Mouse (Mus musculus): ENCODE results near the gene Maff.

Maff gene

GRCm38 (mm10) chr15:79346051-79346793 lies at the start of gene Maff:
Gene Maff (plus strand): TSS chr15:79346621.
- no peak for DNase-seq (ENCODE audit: low spot score in 2 of 2)

- DNase-seq (ENCODE audit: low spot score in 2 of 2), result no peak
These were observed 47.9 kb upstream of the Maff start for GRCm38 (mm10) chr15:79298553-79298952.

- no peak for DNase-seq (ENCODE audit: low spot score in 2 of 2)
These were observed 46.8 kb upstream of the Maff start for GRCm38 (mm10) chr15:79299563-79300155.

- DNase-seq (ENCODE audit: low spot score in 2 of 2), result no peak
These were observed 42.7 kb upstream of the Maff start for GRCm38 (mm10) chr15:79303725-79304124.

- no peak for DNase-seq (ENCODE audit: low spot score in 2 of 2)
These were observed 41.6 kb upstream of the Maff start for GRCm38 (mm10) chr15:79304832-79305231.

- peak in 1 of 2 experiments; percentile 22 for DNase-seq (ENCODE audit: low spot score in 2 of 2)
These were observed 40.3 kb upstream of the Maff start for GRCm38 (mm10) chr15:79306043-79306637.

GRCm38 (mm10) chr15:79307861-79308260 lies 38.6 kb upstream of the Maff start:
- DNase-seq (ENCODE audit: low spot score in 2 of 2), result no peak

- no peak for DNase-seq (ENCODE audit: low spot score in 2 of 2)
These were observed 32.5 kb upstream of the Maff start for GRCm38 (mm10) chr15:79313848-79314369.

- no peak for DNase-seq (ENCODE audit: low spot score in 2 of 2)
These were observed 24.7 kb upstream of the Maff start for GRCm38 (mm10) chr15:79321733-79322190.

- DNase-seq (ENCODE audit: low spot score in 2 of 2), result no peak
These were observed 24.0 kb upstream of the Maff start for GRCm38 (mm10) chr15:79322281-79322990.

GRCm38 (mm10) chr15:79322991-79323790 lies 23.2 kb upstream of the Maff start:
- DNase-seq (ENCODE audit: low spot score in 2 of 2), result peak; percentile 90 to 94

GRCm38 (mm10) chr15:79323791-79324155 lies 22.6 kb upstream of the Maff start:
- DNase-seq (ENCODE audit: low spot score in 2 of 2), result no peak

- DNase-seq (ENCODE audit: low spot score in 2 of 2), result no peak
These were observed 22.0 kb upstream of the Maff start for GRCm38 (mm10) chr15:79324373-79324772.

GRCm38 (mm10) chr15:79325742-79326141 lies 20.7 kb upstream of the Maff start:
- no peak for DNase-seq (ENCODE audit: low spot score in 2 of 2)

GRCm38 (mm10) chr15:79326264-79326663 lies 20.2 kb upstream of the Maff start:
- DNase-seq (ENCODE audit: low spot score in 2 of 2), result no peak

- DNase-seq (ENCODE audit: low spot score in 2 of 2), result peak; percentile 36 to 54
These were observed 19.2 kb upstream of the Maff start for GRCm38 (mm10) chr15:79326971-79327961.

GRCm38 (mm10) chr15:79328058-79328938 lies 18.1 kb upstream of the Maff start, which contains the start of gene Pla2g6:
Gene Pla2g6 (minus strand): TSS chr15:79328390.
- DNase-seq (ENCODE audit: low spot score in 2 of 2), result peak; percentile 99

GRCm38 (mm10) chr15:79328939-79329275 lies 17.5 kb upstream of the Maff start:
- no peak for DNase-seq (ENCODE audit: low spot score in 2 of 2)

Measured in heart, adult 9 months (tissue).